In genomic region chr7:99876345-99876744, GRCm38 (mm10) we compare ENCODE assay signal across 9 mouse cellular contexts. TPM values are rescaled to one million over a fixed set of nuclear protein-coding genes. Genes with fewer than 3 reads are reported as not detected.
DNase-seq lines count a peak whose midpoint lies in the region; ATAC-seq lines count a peak whose summit lies in the region.
"Had no signal": no experiment of that assay in that cellular context is flagged by ENCODE, and none has a peak within 500 bp of the region (broad histone marks: within the 10 kb centered on the region; RNA-seq: fewer than 3 reads in every experiment).

No protein-coding gene starts in this region.

- H3K9me3 ChIP-seq in liver, embryonic 12.5 days (replicated peaks) = no peaks in the 10 kb centered on the region
- H3K9me3 ChIP-seq: embryonic facial prominence, embryonic 15.5 days had no signal

- H3K4me3 ChIP-seq in liver, embryonic 12.5 days = no peak overlapping the region
- H3K4me3 ChIP-seq: embryonic facial prominence, embryonic 15.5 days had no signal

- H3K27ac ChIP-seq in liver, embryonic 12.5 days = no peak overlapping the region
- H3K27ac ChIP-seq: embryonic facial prominence, embryonic 15.5 days had no signal

- H3K4me2 ChIP-seq in liver, embryonic 12.5 days = no peak overlapping the region
- H3K4me2 ChIP-seq: embryonic facial prominence, embryonic 15.5 days had no signal

- no peak overlapping the region for H3K9ac ChIP-seq in liver, embryonic 12.5 days
- H3K9ac ChIP-seq: embryonic facial prominence, embryonic 15.5 days had no signal

- intact Hi-C loops in left cerebral cortex, postnatal 25 days (cut with DNase I) = loop anchor here (1.0 to 10.0 kb wide), 4 partner anchors 49 to 352 kb away; partner anchors contain the start of gene Neu3

- no peaks in the 10 kb centered on the region for H3K4me1 ChIP-seq in liver, embryonic 12.5 days
- H3K4me1 ChIP-seq: embryonic facial prominence, embryonic 15.5 days had no signal

- H3K27me3 ChIP-seq in liver, embryonic 12.5 days (replicated peaks) = peaks cover 8% of the 10 kb centered on the region; the same call in 1 of the 2 replicates
- H3K27me3 ChIP-seq: embryonic facial prominence, embryonic 15.5 days had no signal

- DNase-seq in liver = peak; percentile 84
- peak; percentile 70 to 87 for DNase-seq in cerebellum, postnatal 25 days
- peak; percentile 86 for DNase-seq in gastrocnemius, adult 18-20 months (ENCODE audit: low spot score)
- peak; percentile 92 for DNase-seq in induced T-regulatory cell, adult 2 months (ENCODE audit: low read depth)
- peak; percentile 90 to 94 for DNase-seq in left cerebral cortex, postnatal 25 days (ENCODE audit: low spot score in 2 of 2)
- DNase-seq in spleen, postnatal 36 days (ENCODE audit: low spot score in 2 of 2) = peak; percentile 63 to 68

- H3K36me3 ChIP-seq in liver, embryonic 12.5 days = no peaks in the 10 kb centered on the region
- H3K36me3 ChIP-seq: embryonic facial prominence, embryonic 15.5 days had no signal

- ATAC-seq in liver, embryonic 12.5 days = no peak
- peak; percentile 75 for ATAC-seq in monocyte, adult 5-6 weeks (replicated peaks; ENCODE audit: insufficient number of reproducible peaks, low FRiP score, low TSS enrichment, poor library complexity, severe bottlenecking)

- 4% methylated on average over 3 of the region's 3 CpGs for WGBS in liver, embryonic 12.5 days (ENCODE audit: insufficient replicate concordance)

RNA-seq across cellular contexts. Expression of gene Spcs2, which starts 13.1 kb away (rescaled TPM):
- 216 and 224 TPM in 2 replicates for polyA plus RNA-seq in liver, embryonic 12.5 days (2016; fragmentation: Nextera tagmentation; extraction: Ambion mirVana)
- total RNA-seq in gastrocnemius, adult 18-20 months (2021) = 10 to 100 TPM; 78.8 to 79.8 TPM
- 100 to 1,000 TPM in 1 of 2 experiments, 10 to 100 TPM in 1; 93.5 to 102 TPM for total RNA-seq in left cerebral cortex, postnatal 25 days (2021)
- total RNA-seq in monocyte, adult 5-6 weeks (2017) = 121 to 148 TPM (median 139 TPM) in 3 replicates

RNA-seq across cellular contexts. Expression of gene Xrra1, which starts 17.4 kb away (rescaled TPM):
- 0.10 TPM in 1 of 2 replicates, not detected in the other for polyA plus RNA-seq in liver, embryonic 12.5 days (2016; fragmentation: Nextera tagmentation; extraction: Ambion mirVana)
- total RNA-seq in gastrocnemius, adult 18-20 months (2021) = 1 to 10 TPM in 1 of 2 experiments, under 1 TPM in 1; 0.66 to 1.2 TPM
- 1 to 10 TPM in 1 of 2 experiments, under 1 TPM in 1; 0.78 to 1.2 TPM for total RNA-seq in left cerebral cortex, postnatal 25 days (2021)
- total RNA-seq in monocyte, adult 5-6 weeks (2017) = 0.21 to 0.86 TPM in 2 of 3 replicates, not detected in the other

RNA-seq across cellular contexts. Expression of gene Neu3, which starts 48.1 kb away (rescaled TPM):
- polyA plus RNA-seq in liver, embryonic 12.5 days (2016; fragmentation: Nextera tagmentation; extraction: Ambion mirVana) = 6.2 and 6.4 TPM in 2 replicates
- 1 to 10 TPM; 2.5 to 3.0 TPM for total RNA-seq in gastrocnemius, adult 18-20 months (2021)
- total RNA-seq in left cerebral cortex, postnatal 25 days (2021) = 1 to 10 TPM; 2.8 to 2.9 TPM
- 0.75 to 1.2 TPM in 2 of 3 replicates, not detected in the other for total RNA-seq in monocyte, adult 5-6 weeks (2017)
